Mouse (Mus musculus) myocyte (in vitro differentiated cells): ENCODE results near the gene Kif11.

ENCODE experiments used
- E2F4 ChIP-seq: IDR thresholded peaks from one replicate; pipeline ENCODE4 v1.6.1; 2011; ENCODE audit warnings: mild to moderate bottlenecking, control low read depth, moderate library complexity; ENCODE audit not compliant: insufficient read depth
- MAX ChIP-seq: IDR thresholded peaks from one replicate; pipeline ENCODE4 v1.6.1; 2011; ENCODE audit warnings: low read depth, mild to moderate bottlenecking, control low read depth
- MYOD1 ChIP-seq, 3 experiments: IDR thresholded peaks; one replicate each; pipeline ENCODE4 v1.6.1; 2011; ENCODE audit warnings: control low read depth in 2 of 3, low read depth in 2 of 3, mild to moderate bottlenecking in 2 of 3, moderate library complexity in 1 of 3; ENCODE audit not compliant: insufficient read length in 2 of 3, control insufficient read depth in 1 of 3
- MYOG ChIP-seq, 3 experiments: IDR thresholded peaks; one replicate each; pipeline ENCODE4 v1.6.1; 2011; ENCODE audit warnings: control low read depth in 2 of 3, low read depth in 2 of 3, mild to moderate bottlenecking in 2 of 3; ENCODE audit not compliant: insufficient read length in 2 of 3, control insufficient read depth in 1 of 3, insufficient read depth in 1 of 3
- POLR2A ChIP-seq: IDR thresholded peaks from one replicate; pipeline ENCODE4 v1.6.1; 2011; ENCODE audit warnings: low read depth, mild to moderate bottlenecking, control low read depth, moderate library complexity; ENCODE audit not compliant: insufficient read length
- POLR2AphosphoS2 ChIP-seq: IDR thresholded peaks from one replicate; pipeline ENCODE4 v1.6.1; 2011; ENCODE audit warnings: low read depth, control low read depth; ENCODE audit not compliant: insufficient read length
- REST ChIP-seq: IDR thresholded peaks from one replicate; pipeline ENCODE4 v1.6.1; 2011; ENCODE audit warnings: mild to moderate bottlenecking, control low read depth, moderate library complexity; ENCODE audit not compliant: insufficient read depth, insufficient read length
- TCF12 ChIP-seq: IDR thresholded peaks from one replicate; pipeline ENCODE4 v1.6.1; 2011; ENCODE audit warnings: mild to moderate bottlenecking, control low read depth; ENCODE audit not compliant: poor library complexity, insufficient read depth, severe bottlenecking
- USF1 ChIP-seq: IDR thresholded peaks from one replicate; pipeline ENCODE4 v1.6.1; 2011; ENCODE audit warnings: low read depth, mild to moderate bottlenecking, control low read depth, moderate library complexity

DNA sequence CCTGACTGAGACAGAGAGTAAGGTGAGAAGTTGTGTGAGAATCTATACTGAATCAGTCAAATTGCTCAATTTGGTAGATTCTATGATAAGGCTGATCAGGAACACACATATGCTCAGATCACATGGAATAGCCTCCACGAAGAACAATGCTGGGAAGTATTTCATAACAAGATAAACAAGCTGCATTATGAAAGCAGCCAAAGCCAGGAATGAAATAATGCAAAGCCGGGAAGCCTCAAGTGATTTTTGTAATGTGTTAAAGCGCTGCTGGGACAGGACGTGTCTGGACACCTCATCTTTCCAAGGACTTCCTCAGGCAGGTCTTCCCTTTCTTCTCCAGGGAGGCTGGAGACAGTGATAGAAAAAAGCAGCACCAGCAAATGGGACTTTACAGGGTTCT, 43.5 kb upstream of the Kif11 start:
- TF ChIP-seq POLR2A (no peak), POLR2AphosphoS2 (no peak), USF1 (no peak), MYOG (IDR thresholded peaks at IDR 0.05; ENCODE audit: control insufficient read depth in 1 of 3, insufficient read depth in 1 of 3, insufficient read length in 2 of 3, low read depth in 2 of 3) (no peak), REST (no peak), MAX (no peak), E2F4 (no peak), MYOD1 (IDR thresholded peaks at IDR 0.05; ENCODE audit: control insufficient read depth in 1 of 3, insufficient read length in 2 of 3, low read depth in 2 of 3) (no peak), TCF12 (no peak)
